Mouse (Mus musculus): ENCODE data around the gene Brk1. TPM values are rescaled to one million over a fixed set of nuclear protein-coding genes. Genes with fewer than 3 reads are reported as not detected.

The Brk1 gene
- polyA plus RNA-seq (2017; shearing (Covaris generic)) = 142 TPM

GRCm38 (mm10) chr6:113604432-113605223 is at the start of gene Brk1:
TSS of gene Brk1 (plus strand) at chr6:113604772.

GRCm38 (mm10) chr6:113600543-113601139 is 3.9 kb upstream of the Brk1 start, which contains the start of gene Fancd2os:
TSS of gene Fancd2os (minus strand) at chr6:113600715.

DNA sequence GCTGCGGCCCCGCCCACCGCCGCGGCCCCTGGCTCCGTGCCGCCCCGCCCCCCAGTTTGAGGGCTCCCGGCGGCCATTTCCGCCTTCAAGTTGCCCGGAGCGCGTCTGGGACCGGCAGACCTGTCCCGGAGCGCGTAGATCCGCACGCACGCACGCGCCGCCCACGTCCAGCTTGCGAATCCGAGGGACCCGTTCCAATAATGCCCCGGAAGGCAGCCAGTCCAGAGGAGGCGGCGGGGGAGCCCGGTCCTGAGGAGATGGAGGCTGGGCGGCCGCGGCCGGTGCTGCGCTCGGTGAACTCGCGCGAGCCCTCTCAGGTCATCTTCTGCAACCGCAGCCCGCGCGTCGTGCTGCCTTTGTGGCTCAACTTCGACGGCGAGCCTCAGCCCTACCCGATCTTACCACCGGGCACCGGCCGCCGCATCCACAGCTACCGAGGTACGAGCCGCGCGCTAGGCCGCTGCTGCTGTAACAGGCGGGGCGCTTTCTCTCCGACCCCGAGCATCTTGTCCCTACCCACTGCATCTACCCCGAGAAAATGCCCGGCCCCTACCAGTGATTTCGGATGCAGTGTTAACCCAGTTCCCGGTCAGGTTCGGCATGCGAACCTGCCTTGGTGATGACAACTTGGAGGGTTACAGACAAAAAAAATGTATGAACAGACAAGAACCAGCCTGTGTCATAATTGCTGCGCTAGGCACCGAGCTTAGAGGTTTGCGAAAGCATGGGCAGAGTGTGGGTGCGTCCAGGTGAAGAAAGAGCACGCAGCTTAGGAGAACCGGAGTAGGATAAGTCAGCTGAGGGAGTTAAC is 19.6 kb downstream of the Brk1 start, which contains the start of gene Vhl:
Gene Vhl, plus strand, starts transcription at position 19 of the 811 bp plus-strand sequence.

GRCm38 (mm10) chr6:113638302-113639040 is 33.9 kb downstream of the Brk1 start, which contains the start of gene Irak2:
TSS of gene Irak2 (plus strand) at chr6:113638467.

Other genes starting within 250 kb of the Brk1 start
- gene Tada3, start 226.9 kb upstream of the Brk1 start, polyA plus RNA-seq (2017; shearing (Covaris generic)) = 28.9 TPM
- 335 TPM for gene Arpc4, start 226.7 kb upstream of the Brk1 start, polyA plus RNA-seq (2017; shearing (Covaris generic))
- 12.0 TPM for gene Ttll3, start 215.5 kb upstream of the Brk1 start, polyA plus RNA-seq (2017; shearing (Covaris generic))
- 11.5 TPM for gene Rpusd3, start 185.4 kb upstream of the Brk1 start, polyA plus RNA-seq (2017; shearing (Covaris generic))
- not detected for gene Cidec, start 169.0 kb upstream of the Brk1 start, polyA plus RNA-seq (2017; shearing (Covaris generic))
- 18.1 TPM for gene Jagn1, start 162.2 kb upstream of the Brk1 start, polyA plus RNA-seq (2017; shearing (Covaris generic))
- gene Il17re, start 146.3 kb upstream of the Brk1 start, polyA plus RNA-seq (2017; shearing (Covaris generic)) = 0.22 TPM
- gene Il17rc, start 133.3 kb upstream of the Brk1 start, polyA plus RNA-seq (2017; shearing (Covaris generic)) = not detected
- gene Creld1, start 121.5 kb upstream of the Brk1 start, polyA plus RNA-seq (2017; shearing (Covaris generic)) = 5.5 TPM
- gene Prrt3, start 102.8 kb upstream of the Brk1 start, polyA plus RNA-seq (2017; shearing (Covaris generic)) = 0.19 TPM
- gene Emc3, start 73.1 kb upstream of the Brk1 start, polyA plus RNA-seq (2017; shearing (Covaris generic)) = 84.2 TPM
- gene Fancd2, start 73.1 kb upstream of the Brk1 start, polyA plus RNA-seq (2017; shearing (Covaris generic)) = 1.5 TPM
- gene Fancd2os, start 4.1 kb upstream of the Brk1 start, polyA plus RNA-seq (2017; shearing (Covaris generic)) = not detected
- gene Vhl, start 19.2 kb downstream of the Brk1 start, polyA plus RNA-seq (2017; shearing (Covaris generic)) = 28.3 TPM
- 123 TPM for gene Irak2, start 33.7 kb downstream of the Brk1 start, polyA plus RNA-seq (2017; shearing (Covaris generic))
- 26.4 TPM for gene Tatdn2, start 92.3 kb downstream of the Brk1 start, polyA plus RNA-seq (2017; shearing (Covaris generic))
- not detected for gene Ghrl, start 115.1 kb downstream of the Brk1 start, polyA plus RNA-seq (2017; shearing (Covaris generic))
- gene Sec13, start 136.0 kb downstream of the Brk1 start, polyA plus RNA-seq (2017; shearing (Covaris generic)) = 124 TPM